Mouse (Mus musculus) liver, embryonic 14.5 days (tissue): ENCODE data around the gene Nrros.

Source experiments
- CTCF ChIP-seq: IDR thresholded peaks from 2 replicates; pipeline ENCODE4 v1.5.1; 2016; ENCODE audit warnings: antibody characterized with exemption, low read depth, control low read depth
- EP300 ChIP-seq: IDR thresholded peaks from 2 replicates; pipeline ENCODE4 v1.6.1; 2016; ENCODE audit warnings: antibody characterized with exemption, low read depth

GRCm38 (mm10) chr16:32173401-32173800 is 8.0 kb upstream of the Nrros start:
- TF ChIP-seq CTCF (no peak), EP300 (no peak)
